Mouse (Mus musculus) megakaryocyte, embryonic 14.5 days (primary cell): ENCODE measurements around the gene Nfib.

ENCODE experiments used
- FLI1 ChIP-seq: IDR thresholded peaks from 2 replicates; pipeline ENCODE4 v1.6.1; 2012; ENCODE audit warnings: low read length, inconsistent platforms, mixed read lengths
- GATA1 ChIP-seq: IDR thresholded peaks from 3 replicates; pipeline ENCODE4 v1.6.1; 2012; ENCODE audit warnings: mixed read lengths, low read length, inconsistent platforms, borderline replicate concordance

GRCm38 (mm10) chr4:82344787-82345186 is 360.8 kb downstream of the Nfib start:
- TF ChIP-seq GATA1 (no peak), FLI1 (no peak)
